Mouse (Mus musculus) urinary bladder, postnatal 4 days (tissue): ENCODE measurements around the gene Lmod1.

Experiments used
- DNase-seq, 2 experiments: peaks; one replicate each; pipeline ENCODE4 v3.0.0; 2021 to 2022; ENCODE audit warnings: low spot score in 2 of 2

The Lmod1 gene

GRCm38 (mm10) chr1:135410967-135411366 lies 86.4 kb downstream of the Lmod1 start:
- DNase-seq = no peak

- DNase-seq = no peak
Measured at GRCm38 (mm10) chr1:135412130-135412529, 87.5 kb downstream of the Lmod1 start.

GRCm38 (mm10) chr1:135413996-135414395 lies 89.4 kb downstream of the Lmod1 start:
- no peak for DNase-seq
